Mouse (Mus musculus) limb, embryonic 13.5 days (tissue): Measurements from ENCODE around the gene Tap2. TPM values are rescaled to one million over a fixed set of nuclear protein-coding genes. Genes with fewer than 3 reads are reported as not detected.
"Not testable (repeated sequence)": the region's sequence is repeated elsewhere in the genome, so short reads cannot be mapped to it uniquely, and the experiment has no call there.

Experiments used
- ATAC-seq: fragments of 200-750 bp; cut with Nextera tagmentation; 2 replicates; pipeline ENCODE4 v1.8.0; 2017; ENCODE audit warnings: low read depth, moderate number of reproducible peaks, moderate TSS enrichment; ENCODE audit not compliant: low FRiP score
- H3K27ac ChIP-seq: fragments of 300-500 bp; sonication (generic); 2 replicates; pipeline ENCODE4 v1.5.1; 2015; ENCODE audit warnings: inconsistent platforms, mild to moderate bottlenecking, moderate library complexity
- H3K27me3 ChIP-seq: fragments of 300-500 bp; sonication (generic); 2 replicates; pipeline ENCODE4 v1.6.1; 2015; ENCODE audit warnings: mild to moderate bottlenecking, inconsistent platforms
- H3K36me3 ChIP-seq: fragments of 300-500 bp; sonication (generic); 2 replicates; pipeline ENCODE4 v1.6.1; 2015; ENCODE audit warnings: inconsistent platforms, mild to moderate bottlenecking, moderate library complexity
- H3K4me1 ChIP-seq: fragments of 300-500 bp; sonication (generic); 2 replicates; pipeline ENCODE4 v1.6.1; 2015; ENCODE audit warnings: inconsistent platforms
- H3K4me2 ChIP-seq: fragments of 300-500 bp; sonication (generic); replicated peaks from 2 replicates; pipeline ENCODE4 v1.6.1; 2015; ENCODE audit warnings: inconsistent platforms, mild to moderate bottlenecking, moderate library complexity
- H3K4me3 ChIP-seq: fragments of 300-500 bp; sonication (generic); 2 replicates; pipeline ENCODE4 v1.5.1; 2015; ENCODE audit warnings: moderate library complexity, mild to moderate bottlenecking, inconsistent platforms
- H3K9ac ChIP-seq: fragments of 300-500 bp; sonication (generic); 2 replicates; pipeline ENCODE4 v1.6.1; 2015; ENCODE audit warnings: mild to moderate bottlenecking, inconsistent platforms
- H3K9me3 ChIP-seq: fragments of 300-500 bp; sonication (generic); 2 replicates; pipeline ENCODE4 v1.6.1; 2016; ENCODE audit warnings: inconsistent platforms
- WGBS: fragments of 180-500 bp; shearing (Covaris S2); methylation state at CpG from one replicate; pipeline ENCODE4 v1.1.7; 2015; 5-methylcytosine and 5-hydroxymethylcytosine counted together
- polyA plus RNA-seq: library from polyadenylated mRNA; unstranded; fragments of >200 nt; fragmentation: Nextera tagmentation; extraction: Ambion mirVana; gene quantifications from 2 replicates; pipeline ENCODE4 v1.2.1, GENCODE M21; 2015

The Tap2 gene
- polyA plus RNA-seq, 1 experiment from 2014 or later = 3.1 TPM

DNA sequence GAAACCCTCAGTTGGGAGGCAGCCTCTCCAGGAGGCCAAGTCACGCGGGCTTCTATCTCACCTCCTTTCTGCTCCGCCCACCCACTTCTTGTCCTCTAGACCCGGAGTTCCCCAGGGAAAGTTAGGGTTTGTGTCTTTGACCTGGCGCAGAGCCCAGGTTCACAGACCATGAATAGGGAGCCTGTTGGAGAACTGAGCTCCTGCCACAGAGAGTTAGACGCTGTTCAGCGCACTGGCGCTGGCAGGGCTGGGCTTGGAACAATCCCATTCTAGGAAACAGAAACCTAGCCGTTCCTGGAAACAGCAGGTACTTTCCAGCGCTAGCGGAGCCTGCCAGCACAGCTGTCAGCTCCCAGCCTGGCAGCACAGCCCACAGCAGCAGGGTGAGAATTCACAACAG is 15.3 kb downstream of the Tap2 start:
- Histone ChIP-seq H3K27ac (no peak overlapping the region), H3K4me1 (no peaks in the 10 kb centered on the region; the same call in 1 of the 2 replicates), H3K27me3 (peaks cover 31% of the 10 kb centered on the region), H3K36me3 (no peaks in the 10 kb centered on the region), H3K9me3 (no peaks in the 10 kb centered on the region), H3K4me3 (no peak overlapping the region), H3K9ac (no peak overlapping the region), H3K4me2 (no peak overlapping the region)
- ATAC-seq = no peak
- 86% methylated on average over 11 of the region's 11 CpGs for WGBS

GRCm38 (mm10) chr17:34219096-34219495 is 15.8 kb downstream of the Tap2 start:
- H3K4me2 ChIP-seq, ATAC-seq, H3K9ac ChIP-seq, H3K4me3 ChIP-seq, H3K36me3 ChIP-seq, H3K9me3 ChIP-seq, H3K4me1 ChIP-seq, H3K27ac ChIP-seq: not testable (repeated sequence)
- peaks cover 27% of the 10 kb centered on the region for H3K27me3 ChIP-seq
- WGBS = 89% methylated on average over 7 of the region's 11 CpGs

- 98% methylated on average over 4 of the region's 7 CpGs for WGBS
- not testable (repeated sequence) for H3K4me2 ChIP-seq, H3K9me3 ChIP-seq
These were observed 16.5 kb downstream of the Tap2 start for GRCm38 (mm10) chr17:34219801-34220200.

GRCm38 (mm10) chr17:34220401-34220800 is 17.1 kb downstream of the Tap2 start:
- ATAC-seq, H3K9me3 ChIP-seq: not testable (repeated sequence)
- 85% methylated on average over 9 of the region's 16 CpGs for WGBS

More at GRCm38 (mm10) chr17:34219801-34220200, 16.5 kb downstream of the Tap2 start:
- H3K27ac ChIP-seq, H3K9ac ChIP-seq, ATAC-seq, H3K4me1 ChIP-seq, H3K4me3 ChIP-seq, H3K36me3 ChIP-seq: not testable (repeated sequence)
- H3K27me3 ChIP-seq = peaks cover 20% of the 10 kb centered on the region

GRCm38 (mm10) chr17:34224816-34225215 is 21.5 kb downstream of the Tap2 start:
- WGBS = 90% methylated on average over 3 of the region's 3 CpGs

More at GRCm38 (mm10) chr17:34220401-34220800, 17.1 kb downstream of the Tap2 start:
- not testable (repeated sequence) for H3K4me2 ChIP-seq, H3K36me3 ChIP-seq, H3K4me1 ChIP-seq, H3K27ac ChIP-seq, H3K4me3 ChIP-seq, H3K9ac ChIP-seq
- H3K27me3 ChIP-seq = peaks cover 14% of the 10 kb centered on the region

GRCm38 (mm10) chr17:34225426-34225825 is 22.1 kb downstream of the Tap2 start:
- 93% methylated on average over 8 of the region's 8 CpGs for WGBS
- no peaks in the 10 kb centered on the region for H3K36me3 ChIP-seq
- H3K27me3 ChIP-seq = no peaks in the 10 kb centered on the region
- no peak for ATAC-seq
- H3K9me3 ChIP-seq = peaks cover 9% of the 10 kb centered on the region; the same call in 1 of the 2 replicates
- no peak overlapping the region for H3K4me2 ChIP-seq
- H3K9ac ChIP-seq = no peak overlapping the region
- no peak overlapping the region for H3K4me3 ChIP-seq
- H3K4me1 ChIP-seq = no peaks in the 10 kb centered on the region
- H3K27ac ChIP-seq = no peak overlapping the region

More at GRCm38 (mm10) chr17:34224816-34225215, 21.5 kb downstream of the Tap2 start:
- Histone ChIP-seq H3K4me2 (no peak overlapping the region), H3K27ac (no peak overlapping the region), H3K4me1 (no peaks in the 10 kb centered on the region), H3K36me3 (no peaks in the 10 kb centered on the region), H3K27me3 (no peaks in the 10 kb centered on the region), H3K9me3 (peaks cover 9% of the 10 kb centered on the region; the same call in 1 of the 2 replicates), H3K4me3 (no peak overlapping the region), H3K9ac (no peak overlapping the region)
- ATAC-seq = no peak

- 97% methylated on average over 15 of the region's 23 CpGs for WGBS
- H3K27me3 ChIP-seq, H3K9me3 ChIP-seq, H3K4me3 ChIP-seq, H3K4me1 ChIP-seq, H3K4me2 ChIP-seq, H3K27ac ChIP-seq, H3K9ac ChIP-seq, ATAC-seq, H3K36me3 ChIP-seq: not testable (repeated sequence)
These were observed 22.6 kb downstream of the Tap2 start for GRCm38 (mm10) chr17:34225911-34226310.

GRCm38 (mm10) chr17:34230971-34231370 is 27.6 kb downstream of the Tap2 start:
- H3K9ac ChIP-seq, ATAC-seq: not testable (repeated sequence)
- WGBS = 94% methylated on average over 9 of the region's 9 CpGs

GRCm38 (mm10) chr17:34232021-34232420 is 28.7 kb downstream of the Tap2 start:
- not testable (repeated sequence) for ATAC-seq, H3K4me2 ChIP-seq, H3K27me3 ChIP-seq, H3K27ac ChIP-seq, H3K4me1 ChIP-seq, H3K9ac ChIP-seq, H3K36me3 ChIP-seq, H3K4me3 ChIP-seq, H3K9me3 ChIP-seq
- 83% methylated on average over 7 of the region's 7 CpGs for WGBS

More at GRCm38 (mm10) chr17:34230971-34231370, 27.6 kb downstream of the Tap2 start:
- H3K27ac ChIP-seq, H3K27me3 ChIP-seq, H3K9me3 ChIP-seq, H3K4me3 ChIP-seq, H3K4me2 ChIP-seq, H3K36me3 ChIP-seq, H3K4me1 ChIP-seq: not testable (repeated sequence)

- no peak for ATAC-seq
- 45% methylated on average over 9 of the region's 9 CpGs for WGBS
- no peak overlapping the region for H3K27ac ChIP-seq
These were observed 31.6 kb downstream of the Tap2 start for GRCm38 (mm10) chr17:34234926-34235325.

DNA sequence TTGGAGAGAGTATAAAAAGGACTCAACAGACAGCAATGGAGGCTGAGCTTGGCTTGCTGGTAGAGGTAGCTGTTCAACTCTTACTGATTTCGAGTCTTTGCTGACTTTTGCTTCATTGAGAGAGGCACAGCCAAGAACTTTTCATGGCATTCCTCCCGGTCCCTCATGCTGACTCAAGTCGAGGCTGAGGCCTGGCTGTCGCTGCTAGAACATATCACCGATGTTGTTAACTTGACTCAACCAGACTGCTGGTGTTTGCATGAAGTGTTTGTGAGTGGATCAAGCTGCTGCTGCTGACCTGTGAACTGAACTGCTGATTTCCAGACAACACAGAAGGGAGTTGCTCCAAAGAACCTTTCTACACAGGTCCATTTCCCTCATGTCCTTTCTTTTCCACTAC is 33.4 kb downstream of the Tap2 start:
- no peak for ATAC-seq
- no peaks in the 10 kb centered on the region for H3K36me3 ChIP-seq
- WGBS = 82% methylated on average over 5 of the region's 5 CpGs
- no peaks in the 10 kb centered on the region for H3K4me1 ChIP-seq
- no peak overlapping the region for H3K4me2 ChIP-seq
- H3K27me3 ChIP-seq = no peaks in the 10 kb centered on the region
- no peak overlapping the region for H3K4me3 ChIP-seq
- peaks cover 3% of the 10 kb centered on the region; the same call in 1 of the 2 replicates for H3K9me3 ChIP-seq
- H3K9ac ChIP-seq = no peak overlapping the region
- H3K27ac ChIP-seq = no peak overlapping the region

More at GRCm38 (mm10) chr17:34234926-34235325, 31.6 kb downstream of the Tap2 start:
- H3K36me3 ChIP-seq = no peaks in the 10 kb centered on the region
- H3K4me2 ChIP-seq = no peak overlapping the region
- H3K9ac ChIP-seq = no peak overlapping the region
- no peaks in the 10 kb centered on the region for H3K4me1 ChIP-seq
- no peak overlapping the region for H3K4me3 ChIP-seq
- H3K27me3 ChIP-seq = no peaks in the 10 kb centered on the region
- H3K9me3 ChIP-seq = no peaks in the 10 kb centered on the region

- no peak overlapping the region for H3K4me2 ChIP-seq
- H3K4me1 ChIP-seq = no peaks in the 10 kb centered on the region
- H3K27ac ChIP-seq = no peak overlapping the region
- H3K36me3 ChIP-seq = no peaks in the 10 kb centered on the region
- no peak for ATAC-seq
- no peak overlapping the region for H3K4me3 ChIP-seq
- H3K27me3 ChIP-seq = no peaks in the 10 kb centered on the region
- 85% methylated on average over 3 of the region's 3 CpGs for WGBS
- peaks cover 9% of the 10 kb centered on the region; the same call in 1 of the 2 replicates for H3K9me3 ChIP-seq
- H3K9ac ChIP-seq = no peak overlapping the region
These were observed 34.4 kb downstream of the Tap2 start for GRCm38 (mm10) chr17:34237741-34238140.

- ATAC-seq = no peak
- Histone ChIP-seq H3K4me3 (no peak within 1 kb of the TSS), H3K27me3 (no peaks in the 10 kb centered on the region), H3K9ac (no peak within 1 kb of the TSS), H3K4me2 (no peak within 1 kb of the TSS), H3K9me3 (peaks cover 9% of the 10 kb centered on the region; the same call in 1 of the 2 replicates), H3K4me1 (no peaks in the 10 kb centered on the region), H3K27ac (no peak within 1 kb of the TSS), H3K36me3 (no peaks in the 10 kb centered on the region)
- WGBS = 63% methylated on average over 3 of the region's 3 CpGs
These were observed 35.4 kb downstream of the Tap2 start, which contains the start of gene H2-Ob for GRCm38 (mm10) chr17:34238706-34239105. TSS of gene H2-Ob (plus strand) at chr17:34238903.
